15 mouse cellular contexts compared by ENCODE assay signal in the genomic region with DNA sequence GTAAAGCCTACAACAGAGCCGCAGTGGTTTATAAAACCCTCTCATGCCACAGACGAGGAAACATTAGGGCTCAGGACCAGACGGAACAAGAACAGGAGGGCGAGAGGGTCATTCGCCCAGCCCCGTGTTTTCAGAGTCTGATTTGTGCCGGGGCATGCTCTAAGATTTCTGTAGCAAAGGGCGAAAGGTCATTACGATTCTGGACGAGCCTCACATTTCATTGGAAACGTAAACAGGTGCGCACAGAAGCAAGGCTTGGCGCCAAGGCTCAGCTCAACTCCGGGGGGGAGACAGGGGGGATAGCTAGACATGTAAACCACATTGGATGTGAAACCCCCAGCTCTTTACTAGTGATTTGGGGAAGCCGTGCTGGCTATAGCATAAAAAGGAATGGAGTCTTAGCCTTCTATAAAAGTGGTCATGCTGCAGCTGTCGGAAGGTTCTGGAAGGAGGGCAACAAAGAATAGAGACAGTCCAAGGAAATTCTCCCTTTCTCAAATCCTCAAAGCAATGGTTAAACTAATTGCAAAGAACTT.
DNase-seq lines count a peak whose midpoint lies in the region; ATAC-seq lines count a peak whose summit lies in the region.
"Had no signal": no experiment of that assay in that cellular context is flagged by ENCODE, and none has a peak within 500 bp of the region (broad histone marks: within the 10 kb centered on the region; RNA-seq: fewer than 3 reads in every experiment).

No protein-coding gene starts in this region.

- WGBS in midbrain, embryonic 11.5 days = 51% methylated on average over 16 of the region's 16 CpGs
- WGBS in midbrain, embryonic 16.5 days = 49% methylated on average over 16 of the region's 16 CpGs

- H3K4me3 ChIP-seq in midbrain, embryonic 11.5 days (ENCODE audit: low read depth, low read length) = no peak overlapping the region
- H3K4me3 ChIP-seq in midbrain, embryonic 16.5 days (ENCODE audit: low read depth, low read length) = no peak overlapping the region

- H3K4me2 ChIP-seq in midbrain, embryonic 11.5 days = no peak overlapping the region
- H3K4me2 ChIP-seq in midbrain, embryonic 16.5 days (ENCODE audit: low read length) = no peak overlapping the region
- H3K4me2 ChIP-seq: hindbrain, embryonic 14.5 days had no signal

- 0 out of 2 replicates have a peak, but pooled peaks have one; percentile 22 for ATAC-seq in midbrain, embryonic 11.5 days (ENCODE audit: low FRiP score)
- no peak for ATAC-seq in midbrain, embryonic 16.5 days
- ATAC-seq: intestine, postnatal 0 days had no signal

- DNase-seq in midbrain, embryonic 11.5 days (ENCODE audit: low spot score, missing footprints) = peak; percentile 90
- peak; percentile 45 for DNase-seq in kidney, adult 18-20 months
- DNase-seq in kidney, postnatal 25 days = peak; percentile 59 to 71
- no peak for DNase-seq in natural killer cell, adult 2 months (ENCODE audit: low spot score in 2 of 2)
- no peak for DNase-seq in urinary bladder, adult 2 months (ENCODE audit: low spot score)
- no peak for DNase-seq in heart, postnatal 25 days (ENCODE audit: low spot score)
- DNase-seq: adrenal gland, postnatal 36 days; cerebellum, postnatal 25 days; heart, adult 18-20 months; left cerebral cortex, postnatal 4 days had no signal

- no peak overlapping the region for H3K27ac ChIP-seq in midbrain, embryonic 11.5 days (ENCODE audit: low read depth, low read length)
- no peak overlapping the region for H3K27ac ChIP-seq in midbrain, embryonic 16.5 days (ENCODE audit: low read length)
- H3K27ac ChIP-seq: hindbrain, embryonic 14.5 days had no signal

- no peak overlapping the region for H3K9ac ChIP-seq in midbrain, embryonic 11.5 days (ENCODE audit: low read length)
- no peak overlapping the region for H3K9ac ChIP-seq in midbrain, embryonic 16.5 days (ENCODE audit: low read depth, low read length)
- H3K9ac ChIP-seq: hindbrain, embryonic 14.5 days; lung, embryonic 14.5 days had no signal

- H3K9me3 ChIP-seq in midbrain, embryonic 11.5 days (ENCODE audit: control insufficient read depth, low read length) = no peaks in the 10 kb centered on the region
- H3K9me3 ChIP-seq in midbrain, embryonic 16.5 days (replicated peaks; ENCODE audit: control insufficient read depth, low read length, poor library complexity, severe bottlenecking) = no peaks in the 10 kb centered on the region

- H3K4me1 ChIP-seq in midbrain, embryonic 11.5 days (ENCODE audit: control insufficient read depth, insufficient read depth, low read length) = peaks cover 8% of the 10 kb centered on the region
- H3K4me1 ChIP-seq in midbrain, embryonic 16.5 days (ENCODE audit: control insufficient read depth, insufficient read depth, low read length) = 0 out of 2 replicates have a peak, but pooled peaks cover 2% of the 10 kb centered on the region

- H3K36me3 ChIP-seq in midbrain, embryonic 11.5 days (ENCODE audit: control insufficient read depth, insufficient read depth, low read length) = no peaks in the 10 kb centered on the region
- H3K36me3 ChIP-seq in midbrain, embryonic 16.5 days (ENCODE audit: control insufficient read depth, insufficient read depth, low read length) = no peaks in the 10 kb centered on the region
- H3K36me3 ChIP-seq: G1E had no signal

- no peaks in the 10 kb centered on the region; the same call in 1 of the 2 replicates for H3K27me3 ChIP-seq in midbrain, embryonic 11.5 days (ENCODE audit: control insufficient read depth, insufficient read depth, low read length)
- no peaks in the 10 kb centered on the region for H3K27me3 ChIP-seq in midbrain, embryonic 16.5 days (ENCODE audit: control insufficient read depth, insufficient read depth, low read depth, low read length)

- intact Hi-C loops in heart, postnatal 25 days (cut with DNase I) = no loop called here

Comparison
In these comparisons a context has a peak if more than half of its experiments do, and no peak if none do; other contexts are left out.
1. DNase-seq: peak in midbrain, embryonic 11.5 days (single experiment), kidney, adult 18-20 months (single experiment) and kidney, postnatal 25 days (2 of 2); none in natural killer cell, adult 2 months (0 of 2), urinary bladder, adult 2 months (single experiment) and heart, postnatal 25 days (single experiment).